Mouse (Mus musculus): ENCODE results near the gene Hif3a.

- TF ChIP-seq CTCF (conservative IDR thresholded peaks at IDR 0.05; ENCODE audit: low read length) (no peak), NANOG (IDR thresholded peaks at IDR 0.05; ENCODE audit: borderline replicate concordance, low read length) (no peak)
These were observed 52.2 kb downstream of the Hif3a start for GRCm38 (mm10) chr7:17010010-17010347.

Measured in E14TG2a.4 (cell line).